Mouse (Mus musculus) B cell, adult 62 days (primary cell): ENCODE results near the gene Gm3072. TPM values are rescaled to one million over a fixed set of nuclear protein-coding genes. Genes with fewer than 3 reads are reported as not detected.

Source experiments
- total RNA-seq: library from RNA; stranded (reverse); gene quantifications from 4 replicates; pipeline ENCODE4 v1.2.4, GENCODE M21; 2023

Gene Gm3072
- total RNA-seq = not detected in 4 replicates

DNA sequence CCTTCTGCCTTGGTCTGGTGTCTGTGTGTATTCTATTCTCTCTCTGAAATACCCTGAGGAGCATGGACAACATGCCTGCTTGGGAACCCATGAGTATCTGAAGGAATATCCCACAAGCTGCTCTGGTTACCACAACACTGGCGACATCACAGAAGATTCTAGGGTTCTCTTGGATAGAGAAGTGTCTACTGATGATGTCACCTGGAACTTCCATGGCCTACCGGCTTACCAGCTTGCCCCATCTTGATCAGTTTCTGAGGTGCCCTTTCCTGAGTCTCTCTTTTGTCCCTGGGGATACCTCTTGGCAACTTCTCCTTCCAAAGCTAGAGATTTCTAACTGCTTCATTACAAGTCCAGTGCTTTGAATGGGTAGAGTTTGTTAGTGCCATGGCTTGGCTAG, at the start of gene Gm3072:
TSS of gene Gm3072 (minus strand) at position 101 of the 400 bp plus-strand sequence.

DNA sequence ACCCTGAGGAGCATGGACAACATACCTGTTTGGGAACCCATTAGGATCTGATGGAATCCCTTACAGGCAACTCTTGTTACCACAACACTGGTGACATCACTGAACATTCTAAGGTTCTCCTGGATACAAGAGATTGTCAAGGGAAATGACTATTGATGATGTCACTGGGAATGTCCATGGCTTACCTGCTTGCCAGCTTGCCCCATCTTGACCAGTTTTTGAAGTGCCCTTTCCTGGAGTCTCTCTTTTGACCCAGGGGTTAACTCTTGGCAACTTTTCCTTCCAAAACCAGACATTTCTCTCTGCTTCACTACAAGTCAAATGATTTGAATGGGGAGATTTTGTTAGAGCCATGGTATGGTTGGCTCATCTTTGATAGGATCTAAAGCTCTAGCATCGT, 22.0 kb upstream of the Gm3072 start, which contains the start of gene Gm3676:
TSS of gene Gm3676 (minus strand) at position 101 of the 400 bp plus-strand sequence.

DNA sequence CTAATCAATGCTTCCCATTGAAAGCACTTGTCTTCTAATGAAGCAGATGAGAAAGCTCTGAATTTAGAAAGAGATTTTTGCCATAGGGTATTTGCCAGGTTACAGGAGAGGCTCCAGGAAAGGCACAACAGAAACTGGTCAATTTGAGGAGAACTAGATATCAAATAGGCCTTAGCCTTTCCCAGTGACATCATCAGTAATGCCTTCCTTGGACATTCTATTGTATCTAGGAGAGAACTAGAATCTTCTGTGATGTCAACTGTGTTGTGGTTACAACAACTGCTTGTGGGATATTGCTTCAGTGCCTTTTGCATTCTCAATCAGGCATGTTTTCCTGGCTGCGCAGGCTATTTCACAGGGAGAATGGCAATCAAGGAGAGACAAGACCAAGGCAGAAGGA, 51.5 kb downstream of the Gm3072 start, which contains the start of gene 1700049E17Rik2:
TSS of gene 1700049E17Rik2 (plus strand) at position 301 of the 400 bp plus-strand sequence.

Other genes with a start within 250 kb of the Gm3072 start
- gene Gm7945, start 238.2 kb downstream of the Gm3072 start, total RNA-seq = not detected in 4 replicates
- not detected in 4 replicates for gene Gm6482, start 216.3 kb downstream of the Gm3072 start, total RNA-seq
- gene Gm7954, start 171.1 kb downstream of the Gm3072 start, total RNA-seq = not detected in 4 replicates
- not detected in 4 replicates for gene Gm3486, start 135.1 kb downstream of the Gm3072 start, total RNA-seq
- gene Gm7970, start 69.0 kb downstream of the Gm3072 start, total RNA-seq = not detected in 4 replicates
- not detected in 4 replicates for gene 1700049E17Rik2, start 51.4 kb downstream of the Gm3072 start, total RNA-seq
- gene Gm3676, start 21.9 kb upstream of the Gm3072 start, total RNA-seq = not detected in 4 replicates
- gene Gm8068, start 77.3 kb upstream of the Gm3072 start, total RNA-seq = not detected in 4 replicates
- not detected in 4 replicates for gene Gm7929, start 126.0 kb upstream of the Gm3072 start, total RNA-seq
- gene Gm47189, start 147.8 kb upstream of the Gm3072 start, total RNA-seq = not detected in 4 replicates